ENCODE assay signal across 10 mouse cellular contexts in genomic region chr1:86497361-86497760, GRCm38 (mm10). TPM values are rescaled to one million over a fixed set of nuclear protein-coding genes. Genes with fewer than 3 reads are reported as not detected.
DNase-seq lines count a peak whose midpoint lies in the region; ATAC-seq and TF ChIP-seq lines count a peak whose summit lies in the region.
"Had no signal": no experiment of that assay in that cellular context is flagged by ENCODE, and none has a peak within 500 bp of the region (broad histone marks: within the 10 kb centered on the region; RNA-seq: fewer than 3 reads in every experiment).

No protein-coding gene starts in this region.

- no peaks in the 10 kb centered on the region for H3K36me3 ChIP-seq in neural tube, embryonic 13.5 days
- H3K36me3 ChIP-seq in limb, embryonic 10.5 days = no peaks in the 10 kb centered on the region
- no peaks in the 10 kb centered on the region for H3K36me3 ChIP-seq in midbrain, postnatal 0 days (ENCODE audit: insufficient read depth, low read length)
- H3K36me3 ChIP-seq: G1E had no signal

- no peak for TF ChIP-seq CTCF in gastrocnemius, adult 2 months (IDR thresholded peaks at IDR 0.05)
- no peak for TF ChIP-seq CTCF in midbrain, postnatal 0 days (IDR thresholded peaks at IDR 0.05)

- no peak overlapping the region for H3K9ac ChIP-seq in neural tube, embryonic 13.5 days
- H3K9ac ChIP-seq in midbrain, postnatal 0 days (replicated peaks; ENCODE audit: low read length, poor library complexity, severe bottlenecking) = no peak overlapping the region

- intact Hi-C loops in gastrocnemius, adult 2 months (cut with DNase I) = no loop called here

- H3K4me2 ChIP-seq in neural tube, embryonic 13.5 days = no peak overlapping the region
- H3K4me2 ChIP-seq in midbrain, postnatal 0 days (ENCODE audit: low read depth, low read length, poor library complexity, severe bottlenecking) = no peak overlapping the region

- no peak for ATAC-seq in neural tube, embryonic 13.5 days (ENCODE audit: low read depth)
- no peak for ATAC-seq in activated CD4-positive, CD25-positive, alpha-beta regulatory T cell, adult 4 months
- no peak for ATAC-seq in midbrain, postnatal 0 days (ENCODE audit: low FRiP score)

- peaks cover 45% of the 10 kb centered on the region for H3K4me1 ChIP-seq in neural tube, embryonic 13.5 days (replicated peaks)
- H3K4me1 ChIP-seq in limb, embryonic 10.5 days = peaks cover 40% of the 10 kb centered on the region
- H3K4me1 ChIP-seq in midbrain, postnatal 0 days (ENCODE audit: insufficient read depth, low read length) = peaks cover 3% of the 10 kb centered on the region; the same call in 1 of the 2 replicates

- no peak overlapping the region for H3K4me3 ChIP-seq in gastrocnemius, adult 2 months
- no peak overlapping the region for H3K4me3 ChIP-seq in neural tube, embryonic 13.5 days
- no peak overlapping the region for H3K4me3 ChIP-seq in limb, embryonic 10.5 days
- no peak overlapping the region for H3K4me3 ChIP-seq in midbrain, postnatal 0 days (ENCODE audit: low read depth, low read length)
- H3K4me3 ChIP-seq: erythroblast, embryonic 14.5 days had no signal

- H3K27ac ChIP-seq in gastrocnemius, adult 2 months = peak overlapping the region; percentile 64; the same call in 1 of the 2 replicates
- peak overlapping the region; percentile 72; the same call in 1 of the 2 replicates for H3K27ac ChIP-seq in neural tube, embryonic 13.5 days (replicated peaks)
- H3K27ac ChIP-seq in limb, embryonic 10.5 days = 0 out of 2 replicates have a peak overlapping the region, but pooled peaks have one; percentile 2
- no peak overlapping the region; the same call in 1 of the 2 replicates for H3K27ac ChIP-seq in midbrain, postnatal 0 days (ENCODE audit: low read depth, low read length)

- no peak for DNase-seq in gastrocnemius, adult 2 months
- no peak for DNase-seq in gastrocnemius, postnatal 25 days
- no peak for DNase-seq in neural tube, embryonic 10.5 days (ENCODE audit: extremely low spot score, low spot score)
- DNase-seq in limb, embryonic 10.5 days (ENCODE audit: low spot score) = no peak
- DNase-seq in midbrain, postnatal 0 days (ENCODE audit: low spot score) = no peak
- DNase-seq in left cerebral cortex, adult 11 months (ENCODE audit: low spot score) = no peak

- H3K27me3 ChIP-seq in neural tube, embryonic 13.5 days = no peaks in the 10 kb centered on the region
- no peaks in the 10 kb centered on the region for H3K27me3 ChIP-seq in limb, embryonic 10.5 days (ENCODE audit: low read depth, poor library complexity, severe bottlenecking)
- H3K27me3 ChIP-seq in midbrain, postnatal 0 days (ENCODE audit: insufficient read depth, low read length) = no peaks in the 10 kb centered on the region

- H3K9me3 ChIP-seq in neural tube, embryonic 13.5 days = no peaks in the 10 kb centered on the region
- no peaks in the 10 kb centered on the region for H3K9me3 ChIP-seq in limb, embryonic 10.5 days (replicated peaks)
- H3K9me3 ChIP-seq in midbrain, postnatal 0 days (ENCODE audit: low read length) = no peaks in the 10 kb centered on the region
- H3K9me3 ChIP-seq: G1E had no signal

- 85% methylated on average over 5 of the region's 5 CpGs for whole genome bisulfite sequencing in neural tube, embryonic 13.5 days
- WGBS in limb, embryonic 10.5 days = 90% methylated on average over 5 of the region's 5 CpGs
- 75% methylated on average over 5 of the region's 5 CpGs for WGBS in midbrain, postnatal 0 days

RNA-seq across cellular contexts. Expression of gene Ptma, which starts 29.2 kb away (rescaled TPM):
- 100 to 1,000 TPM in 1 of 2 experiments, 10 to 100 TPM in 1; 58.5 to 108 TPM for total RNA-seq in gastrocnemius, adult 2 months (2021)
- total RNA-seq in gastrocnemius, postnatal 25 days (2021) = 100 to 1,000 TPM; 100 to 129 TPM
- 2,347 and 2,536 TPM in 2 replicates for polyA plus RNA-seq in neural tube, embryonic 13.5 days (2015; fragmentation: Nextera tagmentation; extraction: Ambion mirVana)
- 3,283 and 3,422 TPM in 2 replicates for polyA plus RNA-seq in limb, embryonic 10.5 days (2016; fragmentation: Nextera tagmentation; extraction: Ambion mirVana)
- polyA plus RNA-seq in activated CD4-positive, CD25-positive, alpha-beta regulatory T cell, adult 4 months (2017; shearing (Covaris generic)) = 1,000 to 10,000 TPM; 2,967 to 3,416 TPM
- 947 and 1,050 TPM in 2 replicates for total RNA-seq in midbrain, postnatal 0 days (2014; rRNA removed)
- polyA plus RNA-seq in midbrain, postnatal 0 days (2015; fragmentation: Nextera tagmentation; extraction: Ambion mirVana) = 1,199 and 1,354 TPM in 2 replicates
